Mouse (Mus musculus): ENCODE measurements at regions not wholly inside any gene's neighbourhood (a gene's known extent, or its start where the extent isn't known, plus 50 kb on each side); places are given as distances from the start of the nearest gene placed in this dataset.

DNA sequence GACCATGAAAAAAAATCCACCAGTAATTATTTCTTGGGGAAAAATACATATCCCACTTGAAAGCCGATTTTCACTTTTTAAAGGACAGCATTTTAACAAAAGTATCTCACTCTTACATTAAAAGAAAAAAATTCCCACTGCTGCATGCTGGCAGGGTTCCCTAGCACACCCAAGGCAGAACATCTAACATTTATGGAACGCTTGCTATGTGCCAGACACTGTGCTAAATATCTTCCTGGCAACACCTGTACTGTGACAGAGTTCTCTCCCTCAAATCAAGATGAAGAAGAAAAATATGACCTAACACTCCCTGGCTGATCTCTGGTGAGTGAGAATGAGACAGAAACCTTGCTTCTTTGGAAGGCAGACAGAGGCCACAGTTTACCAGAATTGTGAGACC lies 167.1 kb upstream of the Actbl2 start:
- Histone ChIP-seq H3K4me3 (ENCODE audit: control insufficient read depth in 1 of 2, insufficient read depth in 1 of 2, low read depth in 1 of 2, low read length in 2 of 2) (no peak overlapping the region), H3K27ac (replicated peaks in 1 of 2; ENCODE audit: control insufficient read depth in 1 of 2, insufficient read depth in 1 of 2, low read depth in 2 of 2, low read length in 2 of 2) (no peak overlapping the region), H3K27me3 (ENCODE audit: control insufficient read depth, insufficient read depth, low read length) (no peaks in the 10 kb centered on the region), H3K4me1 (ENCODE audit: control insufficient read depth in 2 of 2, insufficient read depth in 2 of 2, low read length in 2 of 2) (no peaks in the 10 kb centered on the region), H3K36me3 (ENCODE audit: control insufficient read depth, insufficient read depth, low read length) (no peaks in the 10 kb centered on the region), H3K4me2 (ENCODE audit: low read length) (no peak overlapping the region), H3K9me3 (ENCODE audit: control insufficient read depth, low read length) (no peaks in the 10 kb centered on the region), H3K9ac (ENCODE audit: low read length) (no peak overlapping the region)
- no peak for ATAC-seq (ENCODE audit: insufficient number of reproducible peaks, insufficient read depth, low FRiP score, low read depth)
- WGBS, result 77% methylated on average over 2 of the region's 2 CpGs

- no peaks in the 10 kb centered on the region for H3K27me3 ChIP-seq (ENCODE audit: control insufficient read depth, insufficient read depth, low read length)
- peaks cover 3 to 9% of the 10 kb centered on the region in 2 experiments; a peak in 3 of 4 replicates for H3K4me1 ChIP-seq (ENCODE audit: control insufficient read depth in 2 of 2, insufficient read depth in 2 of 2, low read length in 2 of 2)
- no peaks in the 10 kb centered on the region for H3K36me3 ChIP-seq (ENCODE audit: control insufficient read depth, insufficient read depth, low read length)
- no peak overlapping the region for H3K4me2 ChIP-seq (ENCODE audit: low read length)
- WGBS, result 88% methylated on average over 5 of the region's 5 CpGs
- no peak overlapping the region for H3K4me3 ChIP-seq (ENCODE audit: control insufficient read depth in 1 of 2, insufficient read depth in 1 of 2, low read depth in 1 of 2, low read length in 2 of 2)
- H3K27ac ChIP-seq (replicated peaks in 1 of 2; ENCODE audit: control insufficient read depth in 1 of 2, insufficient read depth in 1 of 2, low read depth in 2 of 2, low read length in 2 of 2), result no peak overlapping the region
- H3K9ac ChIP-seq (ENCODE audit: low read length), result no peak overlapping the region
- no peak for ATAC-seq (ENCODE audit: insufficient number of reproducible peaks, insufficient read depth, low FRiP score, low read depth)
- H3K9me3 ChIP-seq (ENCODE audit: control insufficient read depth, low read length), result no peaks in the 10 kb centered on the region
Observed at GRCm38 (mm10) chr13:111096071-111096470, 158.7 kb upstream of the Actbl2 start.

DNA sequence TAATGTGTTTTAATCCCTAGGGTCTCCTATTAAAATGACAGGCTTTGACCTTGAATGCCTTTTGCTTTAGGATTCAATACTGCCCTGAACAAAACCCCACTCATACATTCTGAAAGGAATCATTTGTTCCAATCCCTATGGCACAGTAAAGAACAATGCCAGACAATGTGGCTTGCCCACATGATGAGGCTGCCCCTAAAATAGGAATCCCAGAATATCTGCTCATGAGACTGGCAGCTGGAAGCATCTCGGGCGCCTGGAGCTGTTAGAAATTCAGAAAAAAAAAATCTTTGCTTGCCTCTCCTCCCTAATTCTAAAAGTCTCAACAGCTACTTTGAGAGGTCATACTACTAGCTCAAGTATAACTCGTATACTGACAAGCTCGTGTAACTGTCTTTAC lies 157.5 kb upstream of the Actbl2 start:
- no peak for ATAC-seq (ENCODE audit: insufficient number of reproducible peaks, insufficient read depth, low FRiP score, low read depth)
- Histone ChIP-seq H3K4me3 (ENCODE audit: control insufficient read depth in 1 of 2, insufficient read depth in 1 of 2, low read depth in 1 of 2, low read length in 2 of 2) (no peak overlapping the region), H3K4me1 (ENCODE audit: control insufficient read depth in 2 of 2, insufficient read depth in 2 of 2, low read length in 2 of 2) (peaks cover 3 to 9% of the 10 kb centered on the region in 2 experiments; a peak in 3 of 4 replicates), H3K36me3 (ENCODE audit: control insufficient read depth, insufficient read depth, low read length) (no peaks in the 10 kb centered on the region), H3K9me3 (ENCODE audit: control insufficient read depth, low read length) (no peaks in the 10 kb centered on the region), H3K27ac (replicated peaks in 1 of 2; ENCODE audit: control insufficient read depth in 1 of 2, insufficient read depth in 1 of 2, low read depth in 2 of 2, low read length in 2 of 2) (no peak overlapping the region), H3K27me3 (ENCODE audit: control insufficient read depth, insufficient read depth, low read length) (no peaks in the 10 kb centered on the region), H3K4me2 (ENCODE audit: low read length) (no peak overlapping the region), H3K9ac (ENCODE audit: low read length) (no peak overlapping the region)
- WGBS, result 76% methylated on average over 4 of the region's 4 CpGs

- no peaks in the 10 kb centered on the region for H3K27me3 ChIP-seq (ENCODE audit: control insufficient read depth, insufficient read depth, low read length)
- H3K4me1 ChIP-seq (ENCODE audit: control insufficient read depth in 2 of 2, insufficient read depth in 2 of 2, low read length in 2 of 2), result peaks cover 3 to 9% of the 10 kb centered on the region in 2 experiments; a peak in 3 of 4 replicates
- H3K27ac ChIP-seq (replicated peaks in 1 of 2; ENCODE audit: control insufficient read depth in 1 of 2, insufficient read depth in 1 of 2, low read depth in 2 of 2, low read length in 2 of 2), result no peak overlapping the region
- WGBS, result 82% methylated on average over 2 of the region's 2 CpGs
- H3K9me3 ChIP-seq (ENCODE audit: control insufficient read depth, low read length), result no peaks in the 10 kb centered on the region
- no peak overlapping the region for H3K9ac ChIP-seq (ENCODE audit: low read length)
- no peak for ATAC-seq (ENCODE audit: insufficient number of reproducible peaks, insufficient read depth, low FRiP score, low read depth)
- H3K4me3 ChIP-seq (ENCODE audit: control insufficient read depth in 1 of 2, insufficient read depth in 1 of 2, low read depth in 1 of 2, low read length in 2 of 2), result no peak overlapping the region
- no peaks in the 10 kb centered on the region for H3K36me3 ChIP-seq (ENCODE audit: control insufficient read depth, insufficient read depth, low read length)
- no peak overlapping the region for H3K4me2 ChIP-seq (ENCODE audit: low read length)
Observed at GRCm38 (mm10) chr13:111098738-111099137, 156.1 kb upstream of the Actbl2 start.

DNA sequence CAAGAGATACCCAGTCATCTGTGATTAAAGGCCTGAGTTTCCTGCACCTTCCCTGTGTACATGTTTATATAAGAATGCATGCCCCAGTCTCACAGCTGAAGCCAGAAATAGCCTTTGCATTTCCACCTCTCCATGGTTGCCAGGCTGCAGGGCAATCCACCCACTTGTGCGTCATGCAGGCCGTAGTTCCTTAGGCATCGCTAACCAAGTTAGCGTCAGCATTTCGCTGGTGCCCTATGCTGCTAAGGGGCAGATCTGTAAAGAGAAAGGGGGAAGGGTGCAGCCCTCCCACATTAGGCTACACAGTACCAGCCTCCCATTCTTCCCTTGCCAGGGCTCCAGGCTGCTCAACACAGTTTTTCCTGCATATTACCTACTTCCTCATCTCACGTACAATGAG lies 155.6 kb upstream of the Actbl2 start:
- Histone ChIP-seq H3K9ac (ENCODE audit: low read length) (no peak overlapping the region), H3K27ac (replicated peaks in 1 of 2; ENCODE audit: control insufficient read depth in 1 of 2, insufficient read depth in 1 of 2, low read depth in 2 of 2, low read length in 2 of 2) (no peak overlapping the region), H3K4me2 (ENCODE audit: low read length) (peak overlapping the region; percentile 30), H3K4me1 (ENCODE audit: control insufficient read depth in 2 of 2, insufficient read depth in 2 of 2, low read length in 2 of 2) (peaks cover 3 to 9% of the 10 kb centered on the region in 2 experiments; a peak in 3 of 4 replicates), H3K9me3 (ENCODE audit: control insufficient read depth, low read length) (no peaks in the 10 kb centered on the region), H3K36me3 (ENCODE audit: control insufficient read depth, insufficient read depth, low read length) (no peaks in the 10 kb centered on the region), H3K27me3 (ENCODE audit: control insufficient read depth, insufficient read depth, low read length) (no peaks in the 10 kb centered on the region), H3K4me3 (ENCODE audit: control insufficient read depth in 1 of 2, insufficient read depth in 1 of 2, low read depth in 1 of 2, low read length in 2 of 2) (no peak overlapping the region)
- WGBS, result 35% methylated on average over 6 of the region's 6 CpGs
- no peak for ATAC-seq (ENCODE audit: insufficient number of reproducible peaks, insufficient read depth, low FRiP score, low read depth)

- no peaks in the 10 kb centered on the region for H3K27me3 ChIP-seq (ENCODE audit: control insufficient read depth, insufficient read depth, low read length)
- no peaks in the 10 kb centered on the region for H3K9me3 ChIP-seq (ENCODE audit: control insufficient read depth, low read length)
- H3K4me3 ChIP-seq (ENCODE audit: control insufficient read depth in 1 of 2, insufficient read depth in 1 of 2, low read depth in 1 of 2, low read length in 2 of 2), result no peak overlapping the region
- H3K4me2 ChIP-seq (ENCODE audit: low read length), result no peak overlapping the region
- ATAC-seq (ENCODE audit: insufficient number of reproducible peaks, insufficient read depth, low FRiP score, low read depth), result no peak
- peaks cover 3 to 9% of the 10 kb centered on the region in 2 experiments; a peak in 3 of 4 replicates for H3K4me1 ChIP-seq (ENCODE audit: control insufficient read depth in 2 of 2, insufficient read depth in 2 of 2, low read length in 2 of 2)
- no peak overlapping the region for H3K9ac ChIP-seq (ENCODE audit: low read length)
- 73% methylated on average over 1 of the region's 1 CpGs for WGBS
- no peak overlapping the region for H3K27ac ChIP-seq (replicated peaks in 1 of 2; ENCODE audit: control insufficient read depth in 1 of 2, insufficient read depth in 1 of 2, low read depth in 2 of 2, low read length in 2 of 2)
- H3K36me3 ChIP-seq (ENCODE audit: control insufficient read depth, insufficient read depth, low read length), result no peaks in the 10 kb centered on the region
Observed at GRCm38 (mm10) chr13:111100448-111100847, 154.4 kb upstream of the Actbl2 start.

GRCm38 (mm10) chr13:111104567-111105219 lies 150.1 kb upstream of the Actbl2 start:
- H3K9me3 ChIP-seq (ENCODE audit: control insufficient read depth, low read length), result no peaks in the 10 kb centered on the region
- no peak overlapping the region for H3K9ac ChIP-seq (ENCODE audit: low read length)
- H3K4me1 ChIP-seq (ENCODE audit: control insufficient read depth in 2 of 2, insufficient read depth in 2 of 2, low read length in 2 of 2), result 0 out of 4 replicates have a peak, but pooled peaks cover 0 to under 1% of the 10 kb centered on the region in 2 experiments
- H3K4me2 ChIP-seq (ENCODE audit: low read length), result no peak overlapping the region
- no peak for ATAC-seq (ENCODE audit: insufficient number of reproducible peaks, insufficient read depth, low FRiP score, low read depth)
- H3K27me3 ChIP-seq (ENCODE audit: control insufficient read depth, insufficient read depth, low read length), result no peaks in the 10 kb centered on the region
- no peak overlapping the region for H3K27ac ChIP-seq (replicated peaks in 1 of 2; ENCODE audit: control insufficient read depth in 1 of 2, insufficient read depth in 1 of 2, low read depth in 2 of 2, low read length in 2 of 2)
- H3K36me3 ChIP-seq (ENCODE audit: control insufficient read depth, insufficient read depth, low read length), result no peaks in the 10 kb centered on the region
- no peak overlapping the region for H3K4me3 ChIP-seq (ENCODE audit: control insufficient read depth in 1 of 2, insufficient read depth in 1 of 2, low read depth in 1 of 2, low read length in 2 of 2)
- WGBS, result 88% methylated on average over 4 of the region's 4 CpGs

- no peak overlapping the region for H3K4me2 ChIP-seq (ENCODE audit: low read length)
- H3K27ac ChIP-seq (replicated peaks in 1 of 2; ENCODE audit: control insufficient read depth in 1 of 2, insufficient read depth in 1 of 2, low read depth in 2 of 2, low read length in 2 of 2), result no peak overlapping the region
- 74% methylated on average over 3 of the region's 3 CpGs for WGBS
- no peaks in the 10 kb centered on the region for H3K27me3 ChIP-seq (ENCODE audit: control insufficient read depth, insufficient read depth, low read length)
- no peaks in the 10 kb centered on the region for H3K36me3 ChIP-seq (ENCODE audit: control insufficient read depth, insufficient read depth, low read length)
- H3K4me3 ChIP-seq (ENCODE audit: control insufficient read depth in 1 of 2, insufficient read depth in 1 of 2, low read depth in 1 of 2, low read length in 2 of 2), result no peak overlapping the region
- no peak overlapping the region for H3K9ac ChIP-seq (ENCODE audit: low read length)
- ATAC-seq (ENCODE audit: insufficient number of reproducible peaks, insufficient read depth, low FRiP score, low read depth), result no peak
- H3K9me3 ChIP-seq (ENCODE audit: control insufficient read depth, low read length), result no peaks in the 10 kb centered on the region
- H3K4me1 ChIP-seq (ENCODE audit: control insufficient read depth in 2 of 2, insufficient read depth in 2 of 2, low read length in 2 of 2), result no peaks in the 10 kb centered on the region
Observed at GRCm38 (mm10) chr13:111131108-111131507, 123.7 kb upstream of the Actbl2 start.

Data from heart, embryonic 14.5 days (tissue).